Mouse (Mus musculus) splenic B cell, adult 2 months (primary cell): ENCODE data around the gene Gck.

Source experiments
- DNase-seq: peaks from one replicate; pipeline ENCODE4 v3.0.0-alpha.2; 2011; ENCODE audit warnings: low read depth, low spot score
- H3K27me3 ChIP-seq: 2 replicates; pipeline ENCODE4 v1.6.1; 2012; ENCODE audit warnings: mild to moderate bottlenecking, low read length, moderate library complexity, mixed read lengths; ENCODE audit not compliant: control insufficient read depth, poor library complexity, insufficient read depth, severe bottlenecking
- H3K36me3 ChIP-seq: 2 replicates; pipeline ENCODE4 v1.6.1; 2012; ENCODE audit warnings: mild to moderate bottlenecking, low read length, moderate library complexity, mixed read lengths; ENCODE audit not compliant: control insufficient read depth, poor library complexity, insufficient read depth, severe bottlenecking

The Gck gene

GRCm38 (mm10) chr11:5949586-5950352, at the start of gene Gck:
Gck (minus strand) TSS chr11:5950081.
- Histone ChIP-seq H3K27me3 (no peaks in the 10 kb centered on the region), H3K36me3 (no peaks in the 10 kb centered on the region)
- peak; percentile 56 for DNase-seq

GRCm38 (mm10) chr11:5998472-5998871, 48.6 kb upstream of the Gck start:
- no peaks in the 10 kb centered on the region for H3K27me3 ChIP-seq
- DNase-seq, result peak; percentile 33
- no peaks in the 10 kb centered on the region for H3K36me3 ChIP-seq

- Histone ChIP-seq H3K36me3 (no peaks in the 10 kb centered on the region), H3K27me3 (no peaks in the 10 kb centered on the region)
- peak; percentile 91 for DNase-seq
These were observed 46.1 kb upstream of the Gck start for GRCm38 (mm10) chr11:5995989-5996388.

GRCm38 (mm10) chr11:5994880-5995279, 45.0 kb upstream of the Gck start:
- no peaks in the 10 kb centered on the region for H3K36me3 ChIP-seq
- H3K27me3 ChIP-seq, result no peaks in the 10 kb centered on the region
- no peak for DNase-seq

- no peak for DNase-seq
- H3K27me3 ChIP-seq, result no peaks in the 10 kb centered on the region
These were observed 44.3 kb upstream of the Gck start for GRCm38 (mm10) chr11:5994212-5994611.

GRCm38 (mm10) chr11:5990910-5991309, 41.0 kb upstream of the Gck start:
- DNase-seq, result peak; percentile 83
- H3K27me3 ChIP-seq, result no peaks in the 10 kb centered on the region

More at GRCm38 (mm10) chr11:5994212-5994611, 44.3 kb upstream of the Gck start:
- H3K36me3 ChIP-seq, result no peaks in the 10 kb centered on the region

GRCm38 (mm10) chr11:5989954-5990593, 40.2 kb upstream of the Gck start:
- no peaks in the 10 kb centered on the region for H3K27me3 ChIP-seq
- H3K36me3 ChIP-seq, result no peaks in the 10 kb centered on the region

More at GRCm38 (mm10) chr11:5990910-5991309, 41.0 kb upstream of the Gck start:
- H3K36me3 ChIP-seq, result no peaks in the 10 kb centered on the region

GRCm38 (mm10) chr11:5988126-5988525, 38.2 kb upstream of the Gck start:
- H3K27me3 ChIP-seq, result no peaks in the 10 kb centered on the region
- DNase-seq, result no peak
- no peaks in the 10 kb centered on the region for H3K36me3 ChIP-seq

More at GRCm38 (mm10) chr11:5989954-5990593, 40.2 kb upstream of the Gck start:
- no peak for DNase-seq

- Histone ChIP-seq H3K36me3 (no peaks in the 10 kb centered on the region), H3K27me3 (no peaks in the 10 kb centered on the region)
- no peak for DNase-seq
These were observed 33.7 kb upstream of the Gck start for GRCm38 (mm10) chr11:5983629-5984028.

GRCm38 (mm10) chr11:5981323-5981722, 31.4 kb upstream of the Gck start:
- Histone ChIP-seq H3K27me3 (no peaks in the 10 kb centered on the region), H3K36me3 (no peaks in the 10 kb centered on the region)
- DNase-seq, result no peak

- DNase-seq, result no peak
- Histone ChIP-seq H3K27me3 (no peaks in the 10 kb centered on the region), H3K36me3 (no peaks in the 10 kb centered on the region)
These were observed 30.7 kb upstream of the Gck start for GRCm38 (mm10) chr11:5980561-5980960.

- no peak for DNase-seq
- Histone ChIP-seq H3K27me3 (no peaks in the 10 kb centered on the region), H3K36me3 (no peaks in the 10 kb centered on the region)
These were observed 30.2 kb upstream of the Gck start for GRCm38 (mm10) chr11:5980108-5980507.

GRCm38 (mm10) chr11:5979088-5979487, 29.2 kb upstream of the Gck start:
- Histone ChIP-seq H3K36me3 (no peaks in the 10 kb centered on the region), H3K27me3 (no peaks in the 10 kb centered on the region)
- DNase-seq, result no peak

- DNase-seq, result no peak
- Histone ChIP-seq H3K27me3 (no peaks in the 10 kb centered on the region), H3K36me3 (no peaks in the 10 kb centered on the region)
These were observed 26.2 kb upstream of the Gck start for GRCm38 (mm10) chr11:5976106-5976505.

GRCm38 (mm10) chr11:5975068-5975467, 25.2 kb upstream of the Gck start:
- no peaks in the 10 kb centered on the region for H3K27me3 ChIP-seq
- no peak for DNase-seq
- H3K36me3 ChIP-seq, result no peaks in the 10 kb centered on the region
